Mouse (Mus musculus) ES-E14 (cell line): ENCODE measurements around the gene Arhgap35. TPM values are rescaled to one million over a fixed set of nuclear protein-coding genes. Genes with fewer than 3 reads are reported as not detected.
"Not testable (repeated sequence)": the region's sequence is repeated elsewhere in the genome, so short reads cannot be mapped to it uniquely, and the experiment has no call there.

Source experiments
- DNase-seq: peaks from one replicate; pipeline ENCODE4 v3.0.0-alpha.2; 2013; ENCODE audit warnings: low read depth, low spot score
- H3K27ac ChIP-seq: 2 replicates; pipeline ENCODE4 v1.5.1; 2012; ENCODE audit warnings: low read depth, mild to moderate bottlenecking, low read length, moderate library complexity, mixed read lengths; ENCODE audit not compliant: poor library complexity, insufficient read depth, severe bottlenecking
- H3K36me3 ChIP-seq: 2 replicates; pipeline ENCODE4 v1.6.1; 2012; ENCODE audit warnings: mild to moderate bottlenecking, low read length, moderate library complexity, mixed read lengths; ENCODE audit not compliant: control insufficient read depth, poor library complexity, insufficient read depth, severe bottlenecking
- H3K4me1 ChIP-seq, 2 experiments: fragments of 150-350 bp in 1 of 2; sonication (generic) in 1 of 2; 2 replicates each; pipeline ENCODE4 v1.6.1; 2012; ENCODE audit warnings: low read length in 2 of 2, mild to moderate bottlenecking in 1 of 2, mixed read lengths in 1 of 2; ENCODE audit not compliant: control insufficient read depth in 2 of 2, insufficient read depth in 2 of 2, poor library complexity in 1 of 2
- H3K4me3 ChIP-seq, 2 experiments: fragments of 150-350 bp in 1 of 2; sonication (generic) in 1 of 2; 2 replicates each; pipeline ENCODE4 v1.5.1; 2012; ENCODE audit warnings: low read length in 2 of 2, low read depth in 1 of 2, mild to moderate bottlenecking in 1 of 2, mixed read lengths in 1 of 2; ENCODE audit not compliant: insufficient read depth in 1 of 2, poor library complexity in 1 of 2, severe bottlenecking in 1 of 2
- H3K9ac ChIP-seq: 2 replicates; pipeline ENCODE4 v1.6.1; 2012; ENCODE audit warnings: low read depth, mild to moderate bottlenecking, low read length, mixed read lengths; ENCODE audit not compliant: poor library complexity, insufficient read depth, severe bottlenecking
- H3K9me3 ChIP-seq: fragments of 150-350 bp; sonication (generic); 2 replicates; pipeline ENCODE4 v1.6.1; 2012; ENCODE audit warnings: low read depth, mild to moderate bottlenecking, low read length; ENCODE audit not compliant: control insufficient read depth, insufficient read depth
- CHD2 ChIP-seq: IDR thresholded peaks from 2 replicates; pipeline ENCODE4 v1.6.1; 2014; ENCODE audit warnings: mild to moderate bottlenecking, low read depth, low read length, inconsistent platforms
- HCFC1 ChIP-seq: IDR thresholded peaks from 2 replicates; pipeline ENCODE4 v1.6.1; 2012; ENCODE audit warnings: low read length, inconsistent platforms, borderline replicate concordance; ENCODE audit not compliant: insufficient read depth
- MAFK ChIP-seq: IDR thresholded peaks from 2 replicates; pipeline ENCODE4 v1.6.1; 2014; ENCODE audit warnings: mild to moderate bottlenecking, low read depth, low read length, inconsistent platforms; ENCODE audit not compliant: insufficient read depth
- ZC3H11A ChIP-seq: IDR thresholded peaks from 2 replicates; pipeline ENCODE4 v1.6.1; 2012; ENCODE audit warnings: low read depth, mild to moderate bottlenecking, inconsistent platforms, low read length, borderline replicate concordance
- ZNF384 ChIP-seq: IDR thresholded peaks from 2 replicates; pipeline ENCODE4 v1.6.1; 2012; ENCODE audit warnings: low read depth, low read length, inconsistent platforms
- in situ Hi-C, 2 experiments: fragments of 600-800 bp; cut with MboI; formaldehyde crosslinking; loops; one replicate each; pipeline ENCODE4 v1.15.1; 2025; ENCODE audit warnings: low sequenced_read_pairs in 2 of 2, inconsistent platforms in 1 of 2; ENCODE audit not compliant: unreplicated experiment in 2 of 2
- total RNA-seq: library from RNA; depleted of rRNA; stranded (reverse); fragments of 300-350 nt; gene quantifications from 2 replicates; pipeline ENCODE4 v1.2.3, GENCODE M21; 2012

Arhgap35 gene
- total RNA-seq, 1 experiment: 46.6 TPM

- H3K4me1 ChIP-seq: no peaks in the 10 kb centered on the region
- DNase-seq: no peak
- H3K27ac ChIP-seq: no peak overlapping the region
- H3K9me3 ChIP-seq: no peaks in the 10 kb centered on the region
- TF ChIP-seq ZNF384: no peak
- TF ChIP-seq HCFC1: no peak
- TF ChIP-seq ZC3H11A: no peak
- no peak for TF ChIP-seq MAFK
- no peak for TF ChIP-seq CHD2
- H3K36me3 ChIP-seq: no peaks in the 10 kb centered on the region
- in situ Hi-C loops: no loop called here
- H3K4me3 ChIP-seq: no peak overlapping the region
- no peak overlapping the region for H3K9ac ChIP-seq
These were observed 20.3 kb upstream of the Arhgap35 start for GRCm38 (mm10) chr7:16635116-16635515.

DNA sequence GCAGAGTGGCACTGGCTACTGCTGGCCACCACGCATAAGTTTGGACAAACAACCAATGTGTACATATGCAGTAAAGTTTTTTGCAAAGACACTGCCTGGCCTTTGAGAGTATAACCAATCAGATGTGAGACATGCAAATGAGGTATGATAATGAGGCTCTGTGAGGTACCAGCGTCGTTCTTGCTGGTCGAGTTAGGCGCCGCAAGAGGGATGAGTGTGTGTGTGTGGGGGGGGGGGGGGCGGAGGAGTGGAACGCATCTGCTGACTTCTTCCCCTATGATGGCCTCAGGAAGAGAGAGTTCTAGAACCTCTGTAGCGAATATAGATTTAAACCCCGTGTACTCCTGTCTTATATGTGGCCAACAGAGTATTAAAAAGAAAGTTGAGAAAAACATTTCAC is 19.1 kb upstream of the Arhgap35 start:
- not testable (repeated sequence) for H3K9ac ChIP-seq, H3K4me3 ChIP-seq, H3K27ac ChIP-seq, DNase-seq, H3K4me1 ChIP-seq, H3K9me3 ChIP-seq, H3K36me3 ChIP-seq
- in situ Hi-C loops: loop anchor here in 1 of 2 experiments (5.0 kb wide), 1 partner anchor 58 kb away; no protein-coding TSS in a partner anchor

GRCm38 (mm10) chr7:16631932-16632331 is 17.1 kb upstream of the Arhgap35 start:
- Histone ChIP-seq H3K4me3 (no peak overlapping the region), H3K4me1 (no peaks in the 10 kb centered on the region), H3K27ac (no peak overlapping the region), H3K36me3 (no peaks in the 10 kb centered on the region), H3K9ac (no peak overlapping the region), H3K9me3 (no peaks in the 10 kb centered on the region)
- TF ChIP-seq HCFC1 (no peak), ZNF384 (no peak), ZC3H11A (no peak), MAFK (no peak), CHD2 (no peak)
- in situ Hi-C loops: loop anchor here in 1 of 2 experiments (5.0 kb wide), 1 partner anchor 60 kb away; no protein-coding TSS in a partner anchor
- DNase-seq: no peak

DNA sequence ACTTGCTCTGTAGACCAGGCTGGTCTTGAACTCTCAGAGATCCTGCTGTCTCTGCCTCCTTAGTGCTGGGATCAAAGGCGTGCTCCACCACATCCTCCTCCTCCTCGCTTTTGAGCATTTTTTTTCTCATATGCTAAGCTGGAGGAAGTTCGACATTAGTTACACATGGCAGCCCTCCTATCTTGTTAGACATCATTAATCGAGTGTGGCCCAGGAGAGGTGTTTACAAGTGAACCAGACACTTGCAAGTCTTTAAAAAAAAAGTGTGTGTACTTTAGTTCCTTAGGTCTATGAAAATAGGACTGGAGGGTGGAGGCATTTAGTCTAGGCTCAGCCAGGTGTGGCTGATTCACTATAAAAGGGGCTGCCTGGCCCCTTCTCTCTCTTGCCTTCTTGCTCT is 16.2 kb upstream of the Arhgap35 start:
- no peak overlapping the region for H3K27ac ChIP-seq
- no peak overlapping the region for H3K4me3 ChIP-seq
- DNase-seq: no peak
- no peaks in the 10 kb centered on the region for H3K9me3 ChIP-seq
- no peaks in the 10 kb centered on the region for H3K4me1 ChIP-seq
- TF ChIP-seq CHD2 (no peak), HCFC1 (no peak)
- no peaks in the 10 kb centered on the region for H3K36me3 ChIP-seq
- in situ Hi-C loops: loop anchor here in 1 of 2 experiments (5.0 kb wide), 1 partner anchor 61 kb away; no protein-coding TSS in a partner anchor
- H3K9ac ChIP-seq: no peak overlapping the region

GRCm38 (mm10) chr7:16629598-16630296 is 15.0 kb upstream of the Arhgap35 start:
- H3K9ac ChIP-seq: no peak overlapping the region
- no peaks in the 10 kb centered on the region for H3K36me3 ChIP-seq
- no peak for TF ChIP-seq ZNF384
- in situ Hi-C loops: loop anchor here in 1 of 2 experiments (5.0 kb wide), 1 partner anchor 63 kb away; no protein-coding TSS in a partner anchor
- H3K4me3 ChIP-seq: no peak overlapping the region
- no peaks in the 10 kb centered on the region for H3K9me3 ChIP-seq
- DNase-seq: no peak
- no peaks in the 10 kb centered on the region for H3K4me1 ChIP-seq
- H3K27ac ChIP-seq: no peak overlapping the region
